Mouse (Mus musculus) C2C12 (cell line): ENCODE data around the gene Eefsec. TPM values are rescaled to one million over a fixed set of nuclear protein-coding genes. Genes with fewer than 3 reads are reported as not detected.

Experiments used
- H3K27me3 ChIP-seq: one replicate; pipeline ENCODE4 v1.6.1; 2011; ENCODE audit not compliant: control insufficient read depth, insufficient read depth, insufficient read length
- H3K36me3 ChIP-seq: one replicate; pipeline ENCODE4 v1.6.1; 2011; ENCODE audit not compliant: control insufficient read depth, insufficient read depth
- H3K4me3 ChIP-seq: one replicate; pipeline ENCODE4 v1.5.1; 2011; ENCODE audit warnings: mild to moderate bottlenecking, control low read depth; ENCODE audit not compliant: poor library complexity, insufficient read depth, severe bottlenecking
- H3K79me2 ChIP-seq: one replicate; pipeline ENCODE4 v1.6.1; 2011; ENCODE audit not compliant: control insufficient read depth, insufficient read depth
- H3K79me3 ChIP-seq: one replicate; pipeline ENCODE4 v1.6.1; 2011; ENCODE audit warnings: low read depth, control low read depth
- H3ac ChIP-seq: one replicate; pipeline ENCODE3; 2011; ENCODE audit warnings: low read depth; ENCODE audit not compliant: control insufficient read depth, insufficient read length
- CEBPB ChIP-seq: IDR thresholded peaks from one replicate; pipeline ENCODE4 v1.6.1; 2011; ENCODE audit warnings: low read depth, mild to moderate bottlenecking, control low read depth, moderate library complexity
- CTCF ChIP-seq: IDR thresholded peaks from one replicate; pipeline ENCODE4 v1.5.1; 2011; ENCODE audit not compliant: control insufficient read depth, insufficient read depth, insufficient read length
- FOSL1 ChIP-seq: IDR thresholded peaks from one replicate; pipeline ENCODE4 v1.8.0; 2011; ENCODE audit warnings: mild to moderate bottlenecking, low read length; ENCODE audit not compliant: poor library complexity, insufficient read depth, severe bottlenecking
- MAX ChIP-seq: IDR thresholded peaks from one replicate; pipeline ENCODE4 v1.6.1; 2011; ENCODE audit warnings: mild to moderate bottlenecking, control low read depth
- MYOD1 ChIP-seq: IDR thresholded peaks from one replicate; pipeline ENCODE4 v1.6.1; 2011; ENCODE audit warnings: low read depth; ENCODE audit not compliant: control insufficient read depth, insufficient read length
- MYOG ChIP-seq: IDR thresholded peaks from one replicate; pipeline ENCODE4 v1.6.1; 2011; ENCODE audit not compliant: control insufficient read depth, insufficient read length; ENCODE audit errors: extremely low read depth
- USF1 ChIP-seq: IDR thresholded peaks from one replicate; pipeline ENCODE4 v1.6.1; 2011; ENCODE audit warnings: low read depth, mild to moderate bottlenecking, control low read depth, moderate library complexity
- polyA plus RNA-seq: library from polyadenylated mRNA; unstranded; fragments of >200 nt; fragmentation: generic; extraction: Trizol; gene quantifications from one replicate; pipeline ENCODE4 v1.2.1, GENCODE M21; 2012; ENCODE audit warnings: missing spikeins

Eefsec gene
- polyA plus RNA-seq, 1 experiment, result 19.5 TPM

- TF ChIP-seq CEBPB (no peak), MYOG (no peak)
- no peaks in the 10 kb centered on the region for H3K79me2 ChIP-seq
- no peaks in the 10 kb centered on the region for H3K79me3 ChIP-seq
- H3K27me3 ChIP-seq, result peaks cover 16% of the 10 kb centered on the region
- H3K36me3 ChIP-seq, result no peaks in the 10 kb centered on the region
- H3K4me3 ChIP-seq, result no peak overlapping the region
- H3ac ChIP-seq, result no peak overlapping the region
These were observed 227.2 kb downstream of the Eefsec start for GRCm38 (mm10) chr6:88219094-88219493.

GRCm38 (mm10) chr6:88216199-88216598 lies 230.1 kb downstream of the Eefsec start:
- no peak overlapping the region for H3ac ChIP-seq
- TF ChIP-seq MAX (no peak), CTCF (no peak), MYOD1 (no peak), MYOG (no peak), USF1 (no peak), FOSL1 (no peak), CEBPB (no peak)

GRCm38 (mm10) chr6:88215797-88216196 lies 230.5 kb downstream of the Eefsec start:
- peaks cover 8% of the 10 kb centered on the region for H3K27me3 ChIP-seq
- H3K79me3 ChIP-seq, result no peaks in the 10 kb centered on the region
- TF ChIP-seq USF1 (no peak), CEBPB (no peak), MAX (no peak), FOSL1 (no peak), CTCF (no peak), MYOG (no peak), MYOD1 (no peak)
- H3ac ChIP-seq, result no peak overlapping the region
- H3K79me2 ChIP-seq, result no peaks in the 10 kb centered on the region
- H3K36me3 ChIP-seq, result no peaks in the 10 kb centered on the region
- no peak overlapping the region for H3K4me3 ChIP-seq

More at GRCm38 (mm10) chr6:88216199-88216598, 230.1 kb downstream of the Eefsec start:
- Histone ChIP-seq H3K79me2 (no peaks in the 10 kb centered on the region), H3K27me3 (peaks cover 8% of the 10 kb centered on the region), H3K79me3 (no peaks in the 10 kb centered on the region), H3K36me3 (no peaks in the 10 kb centered on the region), H3K4me3 (no peak overlapping the region)

GRCm38 (mm10) chr6:88210182-88210581 lies 236.2 kb downstream of the Eefsec start:
- Histone ChIP-seq H3K79me2 (no peaks in the 10 kb centered on the region), H3K4me3 (no peak overlapping the region), H3ac (no peak overlapping the region), H3K79me3 (no peaks in the 10 kb centered on the region), H3K36me3 (peaks cover 10% of the 10 kb centered on the region), H3K27me3 (no peaks in the 10 kb centered on the region)
- TF ChIP-seq USF1 (no peak), CEBPB (no peak), MYOG (no peak)

- no peak overlapping the region for H3K4me3 ChIP-seq
- H3K27me3 ChIP-seq, result no peaks in the 10 kb centered on the region
- H3K36me3 ChIP-seq, result peaks cover 16% of the 10 kb centered on the region
- H3ac ChIP-seq, result no peak overlapping the region
- no peak for TF ChIP-seq MYOD1
- TF ChIP-seq FOSL1, result no peak
- no peak for TF ChIP-seq CEBPB
- no peak for TF ChIP-seq CTCF
- no peak for TF ChIP-seq USF1
- TF ChIP-seq MAX, result no peak
- no peak for TF ChIP-seq MYOG
- H3K79me3 ChIP-seq, result no peaks in the 10 kb centered on the region
- H3K79me2 ChIP-seq, result no peaks in the 10 kb centered on the region
These were observed 236.9 kb downstream of the Eefsec start for GRCm38 (mm10) chr6:88209453-88209852.

DNA sequence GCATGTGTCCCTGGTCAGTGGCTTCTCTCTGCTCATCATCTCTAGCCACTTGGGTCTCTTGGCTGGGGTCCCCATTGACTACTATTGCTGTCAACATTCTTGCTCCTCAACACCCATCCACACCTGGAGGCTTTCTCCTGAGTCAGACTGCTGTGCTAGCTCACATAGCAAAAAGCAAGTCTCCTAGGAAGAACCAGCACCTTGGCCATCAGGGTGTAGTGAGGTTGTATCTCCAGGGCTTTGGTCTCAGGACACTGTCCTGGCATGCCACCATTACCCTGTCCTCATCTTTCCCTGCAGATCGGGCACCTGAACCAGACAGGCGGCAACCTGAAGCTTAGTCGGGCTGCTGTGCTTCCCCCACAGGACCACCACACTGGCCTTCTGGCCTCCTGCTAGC lies 238.0 kb downstream of the Eefsec start:
- H3K36me3 ChIP-seq, result peaks cover 25% of the 10 kb centered on the region
- no peak overlapping the region for H3K4me3 ChIP-seq
- H3K27me3 ChIP-seq, result no peaks in the 10 kb centered on the region
- no peak overlapping the region for H3ac ChIP-seq
- no peaks in the 10 kb centered on the region for H3K79me3 ChIP-seq
- TF ChIP-seq USF1 (no peak), MAX (no peak), FOSL1 (no peak), CEBPB (no peak), MYOD1 (no peak), MYOG (no peak), CTCF (no peak)
- no peaks in the 10 kb centered on the region for H3K79me2 ChIP-seq
